Mouse (Mus musculus) spleen, adult 2 months (tissue): ENCODE data around the gene Ccdc117.

Experiments
- CTCF ChIP-seq: fragments of 200-500 bp; IDR thresholded peaks from 2 replicates; pipeline ENCODE4 v1.5.1; 2011; ENCODE audit warnings: mild to moderate bottlenecking, inconsistent platforms; ENCODE audit not compliant: insufficient read depth, insufficient read length, insufficient replicate concordance; ENCODE audit errors: extremely low read depth
- POLR2A ChIP-seq: fragments of 200-500 bp; IDR thresholded peaks from 2 replicates; pipeline ENCODE4 v1.6.1; 2011; ENCODE audit warnings: low read depth, low read length, inconsistent platforms

DNA sequence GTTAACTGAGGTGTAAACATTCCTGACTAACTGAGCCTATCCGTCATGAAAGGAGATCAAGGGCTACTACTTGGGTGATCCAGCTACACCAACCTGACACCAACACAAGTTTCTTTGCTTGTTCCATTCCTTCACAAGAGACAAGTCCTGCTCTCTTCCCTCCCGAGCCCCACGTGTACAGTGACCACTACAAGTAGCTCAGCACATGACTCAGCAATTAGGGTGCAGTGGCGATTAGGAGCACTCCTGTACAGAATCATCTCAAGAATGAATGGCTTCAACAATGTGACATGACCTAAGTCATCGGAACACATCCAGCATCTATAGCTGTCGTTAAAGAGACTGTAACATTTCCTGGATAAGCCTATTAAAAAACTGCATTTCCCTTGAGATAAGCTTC, 11.3 kb downstream of the Ccdc117 start:
- no peak for TF ChIP-seq CTCF
- TF ChIP-seq POLR2A, result no peak
